Mouse (Mus musculus): ENCODE measurements around the gene Zbtb4. TPM values are rescaled to one million over a fixed set of nuclear protein-coding genes. Genes with fewer than 3 reads are reported as not detected.
A peak's percentile ranks its signal among the peaks of the same experiment; 100 is the strongest.

The Zbtb4 gene
- 12.1 and 16.5 TPM in 2 replicates for polyA plus RNA-seq (2012; rRNA removed)

DNA sequence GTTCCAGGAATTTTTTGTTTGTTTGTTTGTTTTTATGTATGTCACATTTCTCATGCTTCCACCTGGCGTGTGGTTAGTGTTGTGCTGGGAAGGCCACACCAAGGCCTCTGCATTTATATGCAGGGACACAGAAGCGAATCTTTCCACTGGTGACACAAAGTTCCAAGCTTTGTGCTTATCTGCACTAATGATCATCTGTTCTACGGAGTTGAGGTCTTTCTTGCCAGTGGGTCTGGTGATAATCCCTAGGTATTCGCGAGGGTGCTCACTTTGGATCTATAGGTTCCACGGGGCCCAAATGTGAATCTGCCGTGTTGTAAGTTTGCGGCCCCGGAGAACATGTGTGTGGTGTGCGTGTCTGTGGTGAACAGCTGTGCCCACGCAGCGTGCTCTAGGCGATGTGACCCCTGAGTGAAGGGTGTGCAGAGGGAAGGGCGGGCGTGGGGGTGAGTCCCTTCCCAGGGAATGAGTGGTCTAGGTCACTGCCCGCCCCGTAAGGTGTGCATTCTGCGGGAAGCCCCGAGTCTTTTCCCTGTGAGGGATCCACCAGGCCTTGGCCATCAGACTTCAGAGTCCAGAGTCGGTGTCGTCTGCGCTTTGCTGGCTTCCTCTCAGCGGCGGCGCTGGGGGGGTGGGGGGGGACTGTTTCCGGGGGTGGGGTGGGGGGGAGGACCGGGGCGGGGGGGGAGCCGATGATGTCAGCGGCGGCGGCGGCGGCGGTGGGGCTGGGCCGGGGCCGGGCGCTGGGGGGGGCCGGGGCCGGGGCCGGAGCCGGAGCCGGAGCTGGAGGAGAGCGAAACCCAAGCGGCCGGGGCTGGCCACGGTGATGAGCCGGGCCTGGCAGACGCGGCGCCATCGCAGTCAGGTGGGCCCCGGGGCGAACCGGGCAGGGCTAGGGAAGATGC is at the start of gene Zbtb4:
TSS of gene Zbtb4 (plus strand) at position 692 of the 905 bp plus-strand sequence.
- TF ChIP-seq CTCF (IDR thresholded peaks at IDR 0.05; ENCODE audit: extremely low read depth, insufficient read length, insufficient replicate concordance, low read depth, low read length) (no peak), POLR2A (IDR thresholded peaks at IDR 0.05; ENCODE audit: low read depth, low read length) (no peak)
- Histone ChIP-seq H3K27me3 (ENCODE audit: control insufficient read depth, insufficient read depth, low read length) (no peaks in the 10 kb centered on the region), H3K36me3 (ENCODE audit: control insufficient read depth, insufficient read depth, low read length) (no peaks in the 10 kb centered on the region), H3K4me3 (ENCODE audit: low read depth, low read length) (peak within 1 kb of the TSS; percentile 98), H3K27ac (ENCODE audit: insufficient read depth, low read depth, low read length) (peak within 1 kb of the TSS; percentile 77), H3K4me1 (ENCODE audit: control insufficient read depth, insufficient read depth, insufficient read length, low read length) (peaks cover 3% of the 10 kb centered on the region)
- 27% methylated on average over 40 of the region's 55 CpGs for WGBS

DNA sequence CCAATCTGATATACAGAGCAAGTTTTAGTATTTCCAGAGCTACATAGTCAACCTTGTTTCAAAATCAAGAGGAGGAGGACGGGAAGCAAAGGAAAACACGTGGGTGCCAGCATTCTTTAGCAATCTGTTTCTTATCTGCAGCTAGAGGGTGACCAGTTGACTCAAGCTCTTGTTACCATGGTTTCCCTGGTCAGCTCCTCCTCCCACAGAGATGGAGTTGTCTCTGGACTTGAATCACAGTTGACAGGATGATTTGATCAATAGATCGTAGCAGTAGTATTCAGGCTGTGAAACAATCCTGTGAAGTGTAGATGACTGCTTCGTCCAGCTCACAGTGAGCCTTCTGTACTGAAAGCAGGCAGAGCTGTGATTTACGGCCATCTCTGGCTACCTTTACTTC is 49.8 kb upstream of the Zbtb4 start:
- peaks cover 5% of the 10 kb centered on the region; the same call in 1 of the 2 replicates for H3K4me1 ChIP-seq (ENCODE audit: control insufficient read depth, insufficient read depth, insufficient read length, low read length)
- no peaks in the 10 kb centered on the region for H3K27me3 ChIP-seq (ENCODE audit: control insufficient read depth, insufficient read depth, low read length)
- 21% methylated on average over 5 of the region's 5 CpGs for WGBS
- H3K27ac ChIP-seq (ENCODE audit: insufficient read depth, low read depth, low read length) = no peak overlapping the region
- no peak overlapping the region for H3K4me3 ChIP-seq (ENCODE audit: low read depth, low read length)
- H3K36me3 ChIP-seq (ENCODE audit: control insufficient read depth, insufficient read depth, low read length) = no peaks in the 10 kb centered on the region
- TF ChIP-seq CTCF (IDR thresholded peaks at IDR 0.05; ENCODE audit: extremely low read depth, insufficient read length, insufficient replicate concordance, low read depth, low read length) (no peak), POLR2A (IDR thresholded peaks at IDR 0.05; ENCODE audit: low read depth, low read length) (no peak)

DNA sequence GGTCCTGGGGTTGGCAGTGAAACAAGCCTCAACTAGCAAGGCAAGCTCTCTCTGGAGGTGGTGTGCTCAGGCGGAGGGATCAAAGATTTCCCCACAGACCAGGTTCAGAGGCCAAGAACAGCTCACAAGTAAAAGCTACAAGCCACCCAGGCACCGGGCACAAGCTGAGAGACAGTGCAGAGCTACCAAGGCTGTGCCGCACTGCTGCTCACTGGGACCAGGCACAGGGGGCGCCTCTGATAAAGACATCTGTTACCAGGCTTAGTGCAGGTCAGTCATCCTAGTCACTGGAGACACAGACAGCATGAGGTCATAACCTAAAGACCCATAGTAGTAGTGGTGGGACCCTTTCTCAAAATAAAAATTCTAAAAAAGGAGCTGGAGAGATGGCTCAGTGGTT is 48.8 kb upstream of the Zbtb4 start:
- Histone ChIP-seq H3K4me3 (ENCODE audit: low read depth, low read length) (no peak overlapping the region), H3K4me1 (ENCODE audit: control insufficient read depth, insufficient read depth, insufficient read length, low read length) (peaks cover 5% of the 10 kb centered on the region; the same call in 1 of the 2 replicates), H3K27me3 (ENCODE audit: control insufficient read depth, insufficient read depth, low read length) (no peaks in the 10 kb centered on the region), H3K36me3 (ENCODE audit: control insufficient read depth, insufficient read depth, low read length) (no peaks in the 10 kb centered on the region), H3K27ac (ENCODE audit: insufficient read depth, low read depth, low read length) (no peak overlapping the region)
- 71% methylated on average over 4 of the region's 4 CpGs for WGBS
- TF ChIP-seq CTCF (IDR thresholded peaks at IDR 0.05; ENCODE audit: extremely low read depth, insufficient read length, insufficient replicate concordance, low read depth, low read length) (no peak), POLR2A (IDR thresholded peaks at IDR 0.05; ENCODE audit: low read depth, low read length) (no peak)

DNA sequence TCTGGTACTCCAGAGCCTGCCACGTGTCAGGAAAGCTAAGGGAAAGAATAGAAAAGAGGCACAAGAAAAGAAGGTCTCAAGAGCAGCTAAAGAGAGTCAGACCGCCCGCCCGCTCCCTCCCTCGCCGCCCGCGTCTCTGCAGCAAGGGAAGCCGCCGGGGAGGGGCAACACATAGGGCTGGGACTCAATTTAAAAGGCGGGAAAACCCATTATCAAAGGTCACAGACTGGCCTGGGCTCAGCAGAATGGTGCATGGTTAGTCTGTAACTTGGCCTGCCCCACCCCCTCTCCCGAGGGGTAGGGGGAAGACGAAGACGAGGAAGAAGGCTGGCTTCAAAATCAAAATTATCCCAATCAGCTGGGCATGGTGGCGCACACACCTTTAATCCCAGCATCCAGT is 47.1 kb upstream of the Zbtb4 start:
- no peaks in the 10 kb centered on the region for H3K27me3 ChIP-seq (ENCODE audit: control insufficient read depth, insufficient read depth, low read length)
- no peaks in the 10 kb centered on the region for H3K36me3 ChIP-seq (ENCODE audit: control insufficient read depth, insufficient read depth, low read length)
- WGBS = 18% methylated on average over 15 of the region's 15 CpGs
- H3K27ac ChIP-seq (ENCODE audit: insufficient read depth, low read depth, low read length) = no peak overlapping the region; the same call in 1 of the 2 replicates
- H3K4me1 ChIP-seq (ENCODE audit: control insufficient read depth, insufficient read depth, insufficient read length, low read length) = peaks cover 5% of the 10 kb centered on the region; the same call in 1 of the 2 replicates
- no peak for TF ChIP-seq POLR2A (IDR thresholded peaks at IDR 0.05; ENCODE audit: low read depth, low read length)
- no peak for TF ChIP-seq CTCF (IDR thresholded peaks at IDR 0.05; ENCODE audit: extremely low read depth, insufficient read length, insufficient replicate concordance, low read depth, low read length)
- H3K4me3 ChIP-seq (ENCODE audit: low read depth, low read length) = no peak overlapping the region

DNA sequence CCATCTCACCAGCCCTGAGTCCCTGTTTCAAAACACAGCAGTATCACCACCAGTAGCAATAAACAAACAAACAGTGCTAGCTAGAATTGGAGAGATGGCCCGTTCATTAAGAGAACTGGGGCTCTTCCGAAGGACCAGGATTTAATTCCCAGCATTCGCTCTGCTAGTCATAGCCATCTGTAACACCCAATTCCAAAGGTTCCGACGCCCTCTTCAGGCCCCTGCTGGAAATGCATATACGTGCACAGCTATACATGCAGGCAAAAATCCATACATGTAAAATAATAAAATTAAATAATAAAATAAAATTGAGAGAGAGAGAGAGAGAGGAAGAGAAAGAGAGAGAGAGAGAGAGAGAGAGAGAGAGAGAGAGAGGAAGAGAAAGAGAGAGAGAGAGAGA is 46.3 kb upstream of the Zbtb4 start:
- TF ChIP-seq POLR2A (IDR thresholded peaks at IDR 0.05; ENCODE audit: low read depth, low read length) (no peak), CTCF (IDR thresholded peaks at IDR 0.05; ENCODE audit: extremely low read depth, insufficient read length, insufficient replicate concordance, low read depth, low read length) (no peak; the same call in 1 of the 2 replicates)
- WGBS = 79% methylated on average over 6 of the region's 6 CpGs
- Histone ChIP-seq H3K4me3 (ENCODE audit: low read depth, low read length) (no peak overlapping the region), H3K27ac (ENCODE audit: insufficient read depth, low read depth, low read length) (no peak overlapping the region), H3K27me3 (ENCODE audit: control insufficient read depth, insufficient read depth, low read length) (no peaks in the 10 kb centered on the region), H3K4me1 (ENCODE audit: control insufficient read depth, insufficient read depth, insufficient read length, low read length) (peaks cover 5% of the 10 kb centered on the region; the same call in 1 of the 2 replicates), H3K36me3 (ENCODE audit: control insufficient read depth, insufficient read depth, low read length) (no peaks in the 10 kb centered on the region)

DNA sequence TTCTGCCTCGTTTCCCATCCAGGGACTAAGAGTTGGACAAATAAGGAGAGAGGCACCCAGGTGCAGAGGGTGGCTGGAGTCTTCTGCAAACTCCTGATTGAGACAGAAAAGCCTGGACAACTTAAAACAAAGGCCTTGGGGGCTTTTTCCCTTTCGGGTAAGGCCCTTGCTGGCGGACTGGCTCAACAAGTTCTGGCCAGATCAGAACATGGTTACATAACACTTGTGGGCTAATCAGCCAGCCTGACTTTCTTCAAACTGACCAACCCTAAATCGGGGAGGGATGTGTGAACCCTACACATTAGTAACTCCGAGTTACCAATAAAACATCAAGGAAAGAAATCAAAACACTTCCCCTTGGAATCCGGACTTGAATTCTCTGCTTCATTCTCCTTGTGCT is 44.9 kb upstream of the Zbtb4 start:
- Histone ChIP-seq H3K4me1 (ENCODE audit: control insufficient read depth, insufficient read depth, insufficient read length, low read length) (peaks cover 5% of the 10 kb centered on the region; the same call in 1 of the 2 replicates), H3K36me3 (ENCODE audit: control insufficient read depth, insufficient read depth, low read length) (no peaks in the 10 kb centered on the region), H3K27me3 (ENCODE audit: control insufficient read depth, insufficient read depth, low read length) (no peaks in the 10 kb centered on the region), H3K27ac (ENCODE audit: insufficient read depth, low read depth, low read length) (no peak overlapping the region), H3K4me3 (ENCODE audit: low read depth, low read length) (no peak overlapping the region)
- TF ChIP-seq POLR2A (IDR thresholded peaks at IDR 0.05; ENCODE audit: low read depth, low read length) (no peak), CTCF (IDR thresholded peaks at IDR 0.05; ENCODE audit: extremely low read depth, insufficient read length, insufficient replicate concordance, low read depth, low read length) (no peak)
- 75% methylated on average over 6 of the region's 6 CpGs for WGBS

DNA sequence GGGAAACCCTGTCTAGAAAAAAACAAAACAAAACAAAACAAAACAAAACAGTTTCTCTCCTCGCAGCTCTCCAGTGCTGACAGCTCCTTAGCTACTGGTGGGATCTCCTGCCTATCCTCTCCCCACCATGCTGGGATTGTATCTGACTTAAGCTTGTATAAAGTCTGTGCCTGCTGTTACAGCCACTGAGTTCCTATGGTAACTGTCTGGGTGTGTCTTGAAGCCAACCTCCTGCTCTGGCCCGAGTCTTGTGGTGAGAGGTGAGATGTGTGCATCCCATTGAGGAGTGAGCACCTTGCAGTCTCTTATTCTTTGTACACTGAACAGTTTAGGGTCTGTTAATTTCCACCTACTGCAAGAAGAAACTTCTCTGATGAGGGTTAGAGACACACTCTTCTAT is 42.6 kb upstream of the Zbtb4 start:
- Histone ChIP-seq H3K36me3 (ENCODE audit: control insufficient read depth, insufficient read depth, low read length) (no peaks in the 10 kb centered on the region), H3K4me3 (ENCODE audit: low read depth, low read length) (no peak overlapping the region), H3K27me3 (ENCODE audit: control insufficient read depth, insufficient read depth, low read length) (no peaks in the 10 kb centered on the region), H3K27ac (ENCODE audit: insufficient read depth, low read depth, low read length) (no peak overlapping the region), H3K4me1 (ENCODE audit: control insufficient read depth, insufficient read depth, insufficient read length, low read length) (peaks cover 5% of the 10 kb centered on the region; the same call in 1 of the 2 replicates)
- 40% methylated on average over 2 of the region's 2 CpGs for WGBS
- no peak for TF ChIP-seq CTCF (IDR thresholded peaks at IDR 0.05; ENCODE audit: extremely low read depth, insufficient read length, insufficient replicate concordance, low read depth, low read length)
- TF ChIP-seq POLR2A (IDR thresholded peaks at IDR 0.05; ENCODE audit: low read depth, low read length) = no peak
